Mouse (Mus musculus): ENCODE data around the gene Fyttd1.

GRCm38 (mm10) chr16:32906727-32907126, 29.4 kb downstream of the Fyttd1 start:
- no peak for TF ChIP-seq CTCF (IDR thresholded peaks at IDR 0.05; ENCODE audit: low read depth)
- no peak for TF ChIP-seq EP300 (optimal IDR thresholded peaks at IDR 0.05)

All from stomach, postnatal 0 days (tissue).